Mouse (Mus musculus) stomach, adult 2 months (tissue): ENCODE results near the gene Slc38a4. TPM values are rescaled to one million over a fixed set of nuclear protein-coding genes. Genes with fewer than 3 reads are reported as not detected.

Experiments
- polyA plus RNA-seq: library from polyadenylated mRNA; depleted of rRNA; stranded (reverse); fragments of >200 nt; gene quantifications from 2 replicates; pipeline ENCODE4 v1.2.3, GENCODE M21; 2012; rRNA removed

The Slc38a4 gene
- 0.54 and 0.70 TPM in 2 replicates for polyA plus RNA-seq

GRCm38 (mm10) chr15:97055794-97056193 is at the start of gene Slc38a4:
TSS of gene Slc38a4 (minus strand) at chr15:97055956.

Other genes starting within 250 kb of the Slc38a4 start
- 1.2 and 2.3 TPM in 2 replicates for gene Pced1b, start 191.2 kb upstream of the Slc38a4 start, polyA plus RNA-seq
- gene Amigo2, start 191.3 kb upstream of the Slc38a4 start, polyA plus RNA-seq = 0.14 and 0.35 TPM in 2 replicates